Mouse (Mus musculus) thymus, adult 2 months (tissue): ENCODE measurements at regions not wholly inside any gene's neighbourhood (a gene's known extent, or its start where the extent isn't known, plus 50 kb on each side); places are given as distances from the start of the nearest gene placed in this dataset.
A peak's percentile ranks its signal among the peaks of the same experiment; 100 is the strongest.

Experiments
- DNase-seq: peaks from one replicate; pipeline ENCODE4 v3.0.0; 2021
- H3K27ac ChIP-seq: fragments of 200-500 bp; 2 replicates; pipeline ENCODE4 v1.5.1; 2012; ENCODE audit warnings: low read length, control low read depth; ENCODE audit not compliant: control insufficient read depth, insufficient read depth
- H3K27me3 ChIP-seq: fragments of 200-500 bp; 2 replicates; pipeline ENCODE4 v1.6.1; 2012; ENCODE audit warnings: mild to moderate bottlenecking, low read length, moderate library complexity, mixed read lengths; ENCODE audit not compliant: control insufficient read depth, insufficient read depth
- H3K36me3 ChIP-seq: fragments of 200-500 bp; 2 replicates; pipeline ENCODE4 v1.6.1; 2012; ENCODE audit warnings: mild to moderate bottlenecking, low read length, moderate library complexity; ENCODE audit not compliant: control insufficient read depth, insufficient read depth
- H3K4me1 ChIP-seq: fragments of 200-500 bp; replicated peaks from 2 replicates; pipeline ENCODE4 v1.6.1; 2012; ENCODE audit warnings: low read length; ENCODE audit not compliant: control insufficient read depth, insufficient read depth
- H3K4me3 ChIP-seq: fragments of 200-500 bp; 2 replicates; pipeline ENCODE4 v1.5.1; 2012; ENCODE audit warnings: mild to moderate bottlenecking, low read length, control low read depth, moderate library complexity; ENCODE audit not compliant: control insufficient read depth, insufficient read depth
- CTCF ChIP-seq: fragments of 200-500 bp; IDR thresholded peaks from 2 replicates; pipeline ENCODE4 v1.5.1; 2012; ENCODE audit warnings: mild to moderate bottlenecking, control low read depth, low read length, moderate library complexity, borderline replicate concordance; ENCODE audit not compliant: control insufficient read depth, poor library complexity, insufficient read depth; ENCODE audit errors: extremely low read depth
- POLR2A ChIP-seq: fragments of 200-500 bp; IDR thresholded peaks from 2 replicates; pipeline ENCODE4 v1.6.1; 2012; ENCODE audit warnings: mild to moderate bottlenecking, low read length, control low read depth, moderate library complexity; ENCODE audit not compliant: control insufficient read depth, poor library complexity, insufficient read depth; ENCODE audit errors: extremely low read depth
- WGBS: fragments of 180-500 bp; shearing (Covaris S2); methylation state at CpG from one replicate; pipeline ENCODE4 v1.1.7; 2018; 5-methylcytosine and 5-hydroxymethylcytosine counted together

DNA sequence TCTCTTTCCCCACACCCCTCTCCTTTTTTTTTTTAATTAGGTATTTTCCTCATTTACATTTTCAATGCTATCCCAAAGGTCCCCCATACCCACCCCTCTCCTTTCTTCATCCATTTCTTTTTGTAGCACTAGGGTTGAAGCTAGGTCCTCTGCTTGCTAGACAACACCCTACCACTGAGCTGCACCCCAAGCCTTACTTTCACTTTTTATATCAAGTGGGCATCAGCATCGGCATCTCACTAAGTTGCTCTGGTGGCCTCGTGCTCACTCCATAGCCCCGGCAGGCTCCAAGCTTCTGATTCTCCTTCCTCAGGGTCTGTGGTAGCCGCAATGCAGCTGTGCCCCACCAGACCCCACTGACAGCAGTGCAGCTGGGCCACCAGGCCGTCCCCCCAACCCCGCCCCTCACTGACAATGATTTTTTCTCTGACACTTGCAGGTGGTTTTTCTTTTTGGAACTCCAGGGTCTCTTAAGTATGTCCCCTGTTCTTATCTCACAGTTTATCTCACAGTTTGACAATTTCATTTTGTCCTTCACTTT is 77.5 kb downstream of the Nufip1 start:
- 9% methylated on average over 6 of the region's 6 CpGs for WGBS
- Histone ChIP-seq H3K27ac (no peak overlapping the region), H3K4me1 (peaks cover 14% of the 10 kb centered on the region), H3K36me3 (no peaks in the 10 kb centered on the region), H3K27me3 (no peaks in the 10 kb centered on the region), H3K4me3 (peak overlapping the region; percentile 13)
- DNase-seq = peak; percentile 80
- TF ChIP-seq POLR2A (no peak), CTCF (no peak)

GRCm38 (mm10) chr14:76195324-76195723 is 84.6 kb downstream of the Nufip1 start:
- WGBS = 27% methylated on average over 10 of the region's 10 CpGs

GRCm38 (mm10) chr14:76197357-76197756 is 86.7 kb downstream of the Nufip1 start:
- Histone ChIP-seq H3K4me3 (no peak overlapping the region), H3K27me3 (no peaks in the 10 kb centered on the region), H3K4me1 (peaks cover 13% of the 10 kb centered on the region), H3K36me3 (no peaks in the 10 kb centered on the region), H3K27ac (no peak overlapping the region)
- TF ChIP-seq CTCF (no peak), POLR2A (no peak)
- DNase-seq = no peak
- 98% methylated on average over 2 of the region's 2 CpGs for WGBS

More at GRCm38 (mm10) chr14:76195324-76195723, 84.6 kb downstream of the Nufip1 start:
- no peak for DNase-seq
- H3K4me3 ChIP-seq = no peak overlapping the region
- H3K27me3 ChIP-seq = no peaks in the 10 kb centered on the region
- H3K36me3 ChIP-seq = no peaks in the 10 kb centered on the region
- H3K4me1 ChIP-seq = peaks cover 13% of the 10 kb centered on the region
- H3K27ac ChIP-seq = no peak overlapping the region
- TF ChIP-seq POLR2A = no peak
- no peak for TF ChIP-seq CTCF

DNA sequence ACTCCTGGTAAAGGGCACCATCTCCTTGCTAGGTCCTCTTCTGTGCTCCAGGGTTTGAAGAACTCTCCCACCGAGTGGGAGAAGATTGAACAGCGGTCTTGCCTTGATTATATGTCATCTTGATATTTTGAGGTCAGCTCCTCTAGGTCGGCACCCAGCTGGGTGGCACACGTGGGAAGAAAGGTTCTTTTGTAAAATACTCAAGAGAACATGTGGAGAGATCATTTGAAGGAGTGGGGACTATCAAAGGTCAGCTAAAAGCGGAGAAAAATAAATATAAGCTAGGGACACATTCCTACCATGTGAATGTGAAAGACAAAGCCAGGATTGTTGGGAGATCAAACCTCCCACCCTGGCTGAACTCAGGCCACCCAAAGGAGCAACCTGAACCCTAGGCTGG is 87.7 kb downstream of the Nufip1 start:
- 77% methylated on average over 5 of the region's 5 CpGs for WGBS

DNA sequence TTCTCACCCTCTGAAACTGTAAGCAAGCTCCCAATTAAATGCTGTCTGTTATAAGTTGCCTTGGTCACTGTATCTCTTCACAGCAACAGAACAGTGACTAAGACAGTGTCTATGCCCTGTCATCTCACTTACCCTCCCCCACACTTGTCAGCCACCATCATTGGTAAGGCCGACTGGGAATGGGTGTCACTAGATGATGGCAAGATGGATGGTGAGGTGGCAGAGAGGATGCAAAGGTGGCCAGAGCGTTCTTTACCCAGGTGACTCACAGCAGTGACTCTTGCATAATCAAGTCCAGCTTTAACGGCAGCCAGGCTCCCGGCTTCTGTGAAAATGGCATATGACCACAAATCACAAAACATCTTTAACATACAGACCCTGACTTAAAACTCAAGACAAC is 91.9 kb downstream of the Nufip1 start:
- Histone ChIP-seq H3K36me3 (no peaks in the 10 kb centered on the region), H3K27ac (no peak overlapping the region), H3K27me3 (no peaks in the 10 kb centered on the region), H3K4me3 (no peak overlapping the region), H3K4me1 (no peaks in the 10 kb centered on the region; the same call in 1 of the 2 replicates)
- 74% methylated on average over 4 of the region's 4 CpGs for WGBS
- DNase-seq = no peak
- TF ChIP-seq CTCF (no peak), POLR2A (no peak)

More for the DNA sequence above, 87.7 kb downstream of the Nufip1 start:
- H3K27ac ChIP-seq = no peak overlapping the region
- TF ChIP-seq CTCF = no peak
- TF ChIP-seq POLR2A = no peak
- DNase-seq = no peak
- no peaks in the 10 kb centered on the region for H3K36me3 ChIP-seq
- H3K4me1 ChIP-seq = peaks cover 13% of the 10 kb centered on the region
- H3K27me3 ChIP-seq = no peaks in the 10 kb centered on the region
- H3K4me3 ChIP-seq = no peak overlapping the region

GRCm38 (mm10) chr14:76203135-76203534 is 92.4 kb downstream of the Nufip1 start:
- Histone ChIP-seq H3K27me3 (no peaks in the 10 kb centered on the region), H3K27ac (no peak overlapping the region), H3K36me3 (no peaks in the 10 kb centered on the region), H3K4me3 (no peak overlapping the region), H3K4me1 (no peaks in the 10 kb centered on the region; the same call in 1 of the 2 replicates)
- 6% methylated on average over 1 of the region's 1 CpGs for WGBS
- TF ChIP-seq POLR2A = no peak
- TF ChIP-seq CTCF = no peak
- DNase-seq = no peak
